Mouse (Mus musculus) heart, postnatal 0 days (tissue): ENCODE data around the gene Atp6v1g1.

Source experiments
- CTCF ChIP-seq: IDR thresholded peaks from 2 replicates; pipeline ENCODE4 v1.5.1; 2016; ENCODE audit warnings: antibody characterized with exemption, control low read depth, low read depth
- EP300 ChIP-seq: IDR thresholded peaks from 2 replicates; pipeline ENCODE4 v1.6.1; 2016; ENCODE audit warnings: antibody characterized with exemption, low read depth

- TF ChIP-seq CTCF (no peak), EP300 (no peak)
Observed at GRCm38 (mm10) chr4:63528946-63529345, 15.6 kb upstream of the Atp6v1g1 start.
